Comparison of ENCODE assay signal across 15 mouse cellular contexts in genomic region chr13:46975930-46976329, GRCm38 (mm10). TPM values are rescaled to one million over a fixed set of nuclear protein-coding genes. Genes with fewer than 3 reads are reported as not detected.
A peak's percentile ranks its signal among the peaks of the same experiment; 100 is the strongest.
DNase-seq lines count a peak whose midpoint lies in the region; ATAC-seq and TF ChIP-seq lines count a peak whose summit lies in the region.
"Had no signal": no experiment of that assay in that cellular context is flagged by ENCODE, and none has a peak within 500 bp of the region (broad histone marks: within the 10 kb centered on the region; RNA-seq: fewer than 3 reads in every experiment).

No protein-coding gene starts in this region.

- no peak overlapping the region for H3K4me3 ChIP-seq in gastrocnemius, adult 2 months
- no peak overlapping the region for H3K4me3 ChIP-seq in ES-Bruce4 (ENCODE audit: low read depth, low read length)
- no peak overlapping the region for H3K4me3 ChIP-seq in hindbrain, embryonic 11.5 days (ENCODE audit: low read depth, low read length)
- H3K4me3 ChIP-seq in midbrain, embryonic 14.5 days (replicated peaks; ENCODE audit: low read depth, low read length) = peak overlapping the region; percentile 38; the same call in 1 of the 2 replicates
- H3K4me3 ChIP-seq in left cerebral cortex, adult 2 months = no peak overlapping the region
- H3K4me3 ChIP-seq: liver, embryonic 15.5 days had no signal

- TF ChIP-seq CTCF in gastrocnemius, adult 2 months (IDR thresholded peaks at IDR 0.05) = no peak
- TF ChIP-seq CTCF in ES-Bruce4 (IDR thresholded peaks at IDR 0.05; ENCODE audit: low read depth, low read length) = no peak
- TF ChIP-seq CTCF in left cerebral cortex, adult 2 months (IDR thresholded peaks at IDR 0.05) = no peak

- intact Hi-C loops in gastrocnemius, adult 2 months (cut with DNase I) = no loop called here
- intact Hi-C loops in left cerebral cortex, adult 2 months (cut with DNase I) = loop anchor here (5.0 kb wide), 1 partner anchor 36 kb away; the partner anchor contains the start of gene Nhlrc1

- H3K4me2 ChIP-seq in hindbrain, embryonic 11.5 days (replicated peaks; ENCODE audit: low read depth, low read length) = peak overlapping the region; percentile 11; the same call in 1 of the 2 replicates
- peak overlapping the region; percentile 63 for H3K4me2 ChIP-seq in midbrain, embryonic 14.5 days (ENCODE audit: low read length)

- 34% methylated on average over 4 of the region's 4 CpGs for WGBS in hindbrain, embryonic 11.5 days
- 27% methylated on average over 4 of the region's 4 CpGs for WGBS in midbrain, embryonic 14.5 days

- no peaks in the 10 kb centered on the region for H3K27me3 ChIP-seq in ES-Bruce4 (ENCODE audit: control insufficient read depth, insufficient read depth, low read length, poor library complexity, severe bottlenecking)
- H3K27me3 ChIP-seq in hindbrain, embryonic 11.5 days (ENCODE audit: control insufficient read depth, insufficient read depth, low read length) = no peaks in the 10 kb centered on the region
- H3K27me3 ChIP-seq in midbrain, embryonic 14.5 days (ENCODE audit: control insufficient read depth, insufficient read depth, low read length) = no peaks in the 10 kb centered on the region
- H3K27me3 ChIP-seq: liver, embryonic 15.5 days had no signal

- H3K9ac ChIP-seq in ES-Bruce4 (ENCODE audit: low read depth, poor library complexity, severe bottlenecking) = 0 out of 2 replicates have a peak overlapping the region, but pooled peaks have one; percentile 23
- H3K9ac ChIP-seq in hindbrain, embryonic 11.5 days (ENCODE audit: low read depth, low read length) = no peak overlapping the region
- H3K9ac ChIP-seq in midbrain, embryonic 14.5 days (replicated peaks; ENCODE audit: low read length) = no peak overlapping the region
- H3K9ac ChIP-seq: liver, embryonic 15.5 days had no signal

- TF ChIP-seq POLR2A in ES-Bruce4 (IDR thresholded peaks at IDR 0.05; ENCODE audit: insufficient read depth, low read length) = no peak

- H3K4me1 ChIP-seq in ES-Bruce4 (ENCODE audit: control insufficient read depth, insufficient read depth, low read length) = peaks cover 2% of the 10 kb centered on the region
- 0 out of 2 replicates have a peak, but pooled peaks cover 3% of the 10 kb centered on the region for H3K4me1 ChIP-seq in hindbrain, embryonic 11.5 days (replicated peaks; ENCODE audit: control insufficient read depth, insufficient read depth, low read length)
- H3K4me1 ChIP-seq in midbrain, embryonic 14.5 days (ENCODE audit: control insufficient read depth, insufficient read depth, low read length) = peaks cover 7% of the 10 kb centered on the region; the same call in 1 of the 2 replicates

- DNase-seq in gastrocnemius, adult 2 months = no peak
- no peak for DNase-seq in gastrocnemius, postnatal 25 days
- DNase-seq in hindbrain, embryonic 11.5 days (ENCODE audit: low spot score) = peak; percentile 23
- DNase-seq in midbrain, embryonic 14.5 days = no peak
- DNase-seq in left cerebral cortex, adult 2 months (ENCODE audit: extremely low spot score in 1 of 2, low spot score in 2 of 2) = no peak
- DNase-seq in layer of hippocampus, adult 9-11 months = no peak
- no peak for DNase-seq in kidney, postnatal 36 days
- DNase-seq: adrenal gland, postnatal 14 days; gastrocnemius, postnatal 36 days; heart, postnatal 10 days; kidney, adult 9 months; left cerebral cortex, postnatal 4 days; thymus, postnatal 14 days had no signal

- no peaks in the 10 kb centered on the region for H3K9me3 ChIP-seq in ES-Bruce4 (replicated peaks; ENCODE audit: control insufficient read depth, insufficient read depth, low read length, poor library complexity, severe bottlenecking)
- H3K9me3 ChIP-seq in hindbrain, embryonic 11.5 days (ENCODE audit: control insufficient read depth, low read length) = no peaks in the 10 kb centered on the region
- H3K9me3 ChIP-seq in midbrain, embryonic 14.5 days (ENCODE audit: control insufficient read depth, low read length) = no peaks in the 10 kb centered on the region
- H3K9me3 ChIP-seq: liver, embryonic 15.5 days had no signal

- ATAC-seq in hindbrain, embryonic 11.5 days (ENCODE audit: low FRiP score) = no peak
- no peak for ATAC-seq in midbrain, embryonic 14.5 days (ENCODE audit: low FRiP score, low TSS enrichment)

- peak overlapping the region; percentile 20; the same call in 1 of the 2 replicates for H3K27ac ChIP-seq in gastrocnemius, adult 2 months
- peak overlapping the region; percentile 85; the same call in 1 of the 2 replicates for H3K27ac ChIP-seq in ES-Bruce4 (ENCODE audit: insufficient read depth, low read length)
- peak overlapping the region; percentile 75 for H3K27ac ChIP-seq in hindbrain, embryonic 11.5 days (ENCODE audit: low read depth, low read length)
- H3K27ac ChIP-seq in midbrain, embryonic 14.5 days (replicated peaks; ENCODE audit: low read depth, low read length) = peak overlapping the region; percentile 77; the same call in 1 of the 2 replicates
- no peak overlapping the region for H3K27ac ChIP-seq in left cerebral cortex, adult 2 months
- H3K27ac ChIP-seq: liver, embryonic 15.5 days had no signal

- TF ChIP-seq EP300 in ES-Bruce4 (IDR thresholded peaks at IDR 0.05; ENCODE audit: insufficient read depth, low read depth, low read length) = no peak

- no peaks in the 10 kb centered on the region for H3K36me3 ChIP-seq in ES-Bruce4 (ENCODE audit: control insufficient read depth, insufficient read depth, low read length, poor library complexity, severe bottlenecking)
- no peaks in the 10 kb centered on the region for H3K36me3 ChIP-seq in hindbrain, embryonic 11.5 days (ENCODE audit: control insufficient read depth, insufficient read depth, low read length)
- H3K36me3 ChIP-seq in midbrain, embryonic 14.5 days (ENCODE audit: control insufficient read depth, insufficient read depth, low read length) = no peaks in the 10 kb centered on the region
- H3K36me3 ChIP-seq: liver, embryonic 15.5 days had no signal

RNA-seq across cellular contexts. Expression of gene Nhlrc1, which starts 38.7 kb away (rescaled TPM):
- total RNA-seq in gastrocnemius, adult 2 months (2021) = 1 to 10 TPM; 4.5 to 5.4 TPM
- 1 to 10 TPM; 3.7 to 4.6 TPM for total RNA-seq in gastrocnemius, postnatal 25 days (2021)
- polyA plus RNA-seq in ES-Bruce4 (2011; ENCODE audit: insufficient read depth, insufficient read length, low read depth, missing spikeins) = 0.29 and 1.0 TPM in 2 replicates
- 5.7 and 6.8 TPM in 2 replicates for polyA plus RNA-seq in hindbrain, embryonic 11.5 days (2014; fragmentation: Nextera tagmentation; extraction: Ambion mirVana)
- 16.3 and 16.7 TPM in 2 replicates for polyA plus RNA-seq in midbrain, embryonic 14.5 days (2014; fragmentation: Nextera tagmentation; extraction: Ambion mirVana)
- total RNA-seq in left cerebral cortex, adult 2 months (2021) = 10 to 100 TPM; 13.2 to 17.9 TPM

RNA-seq across cellular contexts. Expression of gene Kif13a, which starts 46.3 kb away (rescaled TPM):
- total RNA-seq in gastrocnemius, adult 2 months (2021) = 10 to 100 TPM; 90.6 to 92.3 TPM
- 10 to 100 TPM; 66.5 to 70.1 TPM for total RNA-seq in gastrocnemius, postnatal 25 days (2021)
- 36.7 and 41.1 TPM in 2 replicates for polyA plus RNA-seq in ES-Bruce4 (2011; ENCODE audit: insufficient read depth, insufficient read length, low read depth, missing spikeins)
- polyA plus RNA-seq in hindbrain, embryonic 11.5 days (2014; fragmentation: Nextera tagmentation; extraction: Ambion mirVana) = 14.5 and 17.4 TPM in 2 replicates
- polyA plus RNA-seq in midbrain, embryonic 14.5 days (2014; fragmentation: Nextera tagmentation; extraction: Ambion mirVana) = 10.2 and 14.2 TPM in 2 replicates
- total RNA-seq in left cerebral cortex, adult 2 months (2021) = 10 to 100 TPM; 19.1 to 22.7 TPM
